Mouse (Mus musculus): ENCODE measurements around the gene Mfsd2a.

Gene Mfsd2a

GRCm38 (mm10) chr4:122978850-122979249, 17.9 kb upstream of the Mfsd2a start:
- no peak for DNase-seq (ENCODE audit: low read depth, low spot score)

- DNase-seq (ENCODE audit: low read depth, low spot score): no peak
These were observed 15.9 kb upstream of the Mfsd2a start for GRCm38 (mm10) chr4:122976885-122977284.

GRCm38 (mm10) chr4:122974976-122975520, 14.1 kb upstream of the Mfsd2a start:
- no peak for DNase-seq (ENCODE audit: low read depth, low spot score)

GRCm38 (mm10) chr4:122972056-122972455, 11.1 kb upstream of the Mfsd2a start:
- DNase-seq (ENCODE audit: low read depth, low spot score): no peak

- no peak for DNase-seq (ENCODE audit: low read depth, low spot score)
These were observed 10.7 kb upstream of the Mfsd2a start for GRCm38 (mm10) chr4:122971646-122972045.

GRCm38 (mm10) chr4:122971191-122971590, 10.2 kb upstream of the Mfsd2a start:
- no peak for DNase-seq (ENCODE audit: low read depth, low spot score)

GRCm38 (mm10) chr4:122968106-122968505, 7.1 kb upstream of the Mfsd2a start:
- DNase-seq (ENCODE audit: low read depth, low spot score): no peak

- no peak for DNase-seq (ENCODE audit: low read depth, low spot score)
These were observed 1.8 kb upstream of the Mfsd2a start for GRCm38 (mm10) chr4:122962751-122963150.

GRCm38 (mm10) chr4:122961589-122961988, 601 bp upstream of the Mfsd2a start:
- DNase-seq (ENCODE audit: low read depth, low spot score): no peak

GRCm38 (mm10) chr4:122960321-122961099, 478 bp downstream of the Mfsd2a start:
- peak; percentile 69 for DNase-seq (ENCODE audit: low read depth, low spot score)

GRCm38 (mm10) chr4:122959816-122960215, 1.2 kb downstream of the Mfsd2a start:
- no peak for DNase-seq (ENCODE audit: low read depth, low spot score)

- no peak for DNase-seq (ENCODE audit: low read depth, low spot score)
These were observed 2.4 kb downstream of the Mfsd2a start for GRCm38 (mm10) chr4:122958491-122959031.

GRCm38 (mm10) chr4:122956301-122956700, 4.7 kb downstream of the Mfsd2a start:
- DNase-seq (ENCODE audit: low read depth, low spot score): no peak

GRCm38 (mm10) chr4:122955412-122956136, 5.4 kb downstream of the Mfsd2a start:
- DNase-seq (ENCODE audit: low read depth, low spot score): peak; percentile 92

- no peak for DNase-seq (ENCODE audit: low read depth, low spot score)
These were observed 6.1 kb downstream of the Mfsd2a start for GRCm38 (mm10) chr4:122954680-122955411.

- no peak for DNase-seq (ENCODE audit: low read depth, low spot score)
These were observed 11.9 kb downstream of the Mfsd2a start for GRCm38 (mm10) chr4:122949096-122949495.

GRCm38 (mm10) chr4:122947223-122947622, 13.8 kb downstream of the Mfsd2a start:
- no peak for DNase-seq (ENCODE audit: low read depth, low spot score)

- peak; percentile 69 for DNase-seq (ENCODE audit: low read depth, low spot score)
These were observed 16.6 kb downstream of the Mfsd2a start for GRCm38 (mm10) chr4:122944408-122944807.

- DNase-seq (ENCODE audit: low read depth, low spot score): no peak
These were observed 21.8 kb downstream of the Mfsd2a start for GRCm38 (mm10) chr4:122939048-122939796.

GRCm38 (mm10) chr4:122937489-122937888, 23.5 kb downstream of the Mfsd2a start:
- DNase-seq (ENCODE audit: low read depth, low spot score): no peak

Data from A20 (cell line).